Mouse (Mus musculus): ENCODE results near the gene Zg16. TPM values are rescaled to one million over a fixed set of nuclear protein-coding genes. Genes with fewer than 3 reads are reported as not detected.
"Not testable (repeated sequence)": the region's sequence is repeated elsewhere in the genome, so short reads cannot be mapped to it uniquely, and the experiment has no call there.

Zg16 gene
- total RNA-seq (2022) = not detected

- DNase-seq = not testable (repeated sequence)
These were observed at the start of gene Zg16 for GRCm38 (mm10) chr7:127087278-127088010. Gene Zg16, minus strand, starts transcription at chr7:127087328.

DNA sequence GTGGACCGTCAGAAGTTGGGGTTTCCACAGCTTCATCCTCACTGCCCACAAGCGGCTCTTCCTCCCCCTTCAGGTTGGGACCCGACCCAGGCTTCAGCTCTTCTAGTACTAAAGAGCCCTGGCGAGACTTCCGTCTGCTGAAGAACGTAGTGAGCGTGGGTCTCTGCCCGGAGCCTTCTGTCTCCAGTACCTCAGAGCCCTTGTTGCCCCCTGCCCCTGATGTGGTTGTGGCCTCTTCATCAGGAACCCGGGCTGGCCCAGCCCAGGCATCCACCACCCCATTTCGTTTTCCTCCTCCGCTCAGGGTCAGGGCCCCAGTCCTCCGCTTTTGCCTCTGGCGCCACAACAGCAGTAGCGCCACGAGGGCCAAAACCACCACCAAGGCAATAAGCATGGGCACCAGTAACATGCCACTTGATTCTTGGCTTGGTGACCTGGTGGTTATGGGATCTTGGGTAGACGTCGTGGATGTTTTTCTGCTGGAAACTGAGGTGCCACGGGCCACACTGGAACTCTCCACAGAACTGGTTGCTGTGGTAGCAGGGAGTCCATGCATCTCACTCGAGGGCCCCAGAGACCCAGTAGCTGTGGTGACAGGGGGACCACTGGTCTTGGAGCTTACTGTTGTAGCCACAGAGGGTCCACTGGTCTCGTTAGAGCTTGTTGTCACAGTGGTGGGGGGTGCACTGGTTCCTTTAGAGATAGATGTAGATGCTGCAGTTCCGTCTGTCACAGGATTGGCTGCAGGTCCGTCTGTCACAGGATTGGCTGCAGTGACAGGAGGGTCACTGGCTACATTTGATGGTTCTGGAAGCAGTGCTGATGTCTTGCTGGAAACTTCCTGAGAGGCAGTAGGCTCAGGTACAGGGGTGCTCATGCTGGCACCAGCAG, 49.3 kb upstream of the Zg16 start:
- DNase-seq = no peak

DNA sequence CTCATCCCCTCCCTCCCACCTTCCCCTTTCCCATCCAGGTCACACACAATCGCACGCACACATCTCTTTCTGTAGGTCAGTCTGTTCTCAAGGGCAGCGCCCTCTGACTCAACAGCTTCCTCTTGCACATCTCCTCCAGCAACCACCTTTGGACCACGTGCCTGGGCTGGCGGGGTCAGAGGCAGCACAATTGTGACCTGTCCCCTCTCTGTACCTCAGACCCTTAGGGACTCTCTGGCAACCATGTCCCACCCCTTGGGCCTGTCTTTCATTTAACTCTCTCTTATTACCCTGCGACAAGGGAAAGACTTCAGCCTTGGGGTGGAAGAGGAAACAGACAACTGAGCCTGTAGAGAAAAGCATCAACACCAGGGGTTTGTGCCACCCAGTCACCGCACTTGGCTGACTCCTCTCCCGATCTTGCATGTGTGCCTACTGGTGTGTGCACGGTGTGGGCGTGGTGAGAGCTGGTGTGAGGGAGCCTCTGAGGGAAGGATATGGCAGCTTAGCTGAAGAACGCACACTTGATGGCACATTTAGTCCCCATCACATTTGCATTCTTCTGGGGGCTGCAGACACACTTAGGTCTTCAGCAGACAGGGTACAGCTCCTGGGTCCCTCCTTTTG, 47.8 kb upstream of the Zg16 start:
- DNase-seq = no peak

GRCm38 (mm10) chr7:127133125-127133524, 46.0 kb upstream of the Zg16 start:
- DNase-seq = no peak

DNA sequence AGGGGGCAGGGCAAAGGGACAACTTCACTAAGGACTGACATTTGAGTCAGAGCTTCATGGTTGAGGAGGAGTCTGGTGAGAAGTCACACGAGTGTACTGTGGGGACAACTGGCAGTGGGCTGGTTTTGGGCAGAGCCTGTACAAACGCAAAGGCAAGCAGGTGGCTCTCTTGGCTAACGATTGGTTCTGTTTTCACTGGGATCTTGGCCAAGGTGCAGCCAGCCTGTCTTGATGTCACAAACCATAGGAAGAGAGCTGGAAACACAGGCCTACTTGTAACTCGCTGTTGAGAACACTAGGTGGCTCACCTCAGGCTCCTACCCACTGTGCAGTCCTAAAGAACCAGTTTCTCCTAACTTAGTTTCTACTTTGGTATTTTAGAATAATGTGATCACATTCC, 42.5 kb upstream of the Zg16 start:
- DNase-seq = no peak

DNA sequence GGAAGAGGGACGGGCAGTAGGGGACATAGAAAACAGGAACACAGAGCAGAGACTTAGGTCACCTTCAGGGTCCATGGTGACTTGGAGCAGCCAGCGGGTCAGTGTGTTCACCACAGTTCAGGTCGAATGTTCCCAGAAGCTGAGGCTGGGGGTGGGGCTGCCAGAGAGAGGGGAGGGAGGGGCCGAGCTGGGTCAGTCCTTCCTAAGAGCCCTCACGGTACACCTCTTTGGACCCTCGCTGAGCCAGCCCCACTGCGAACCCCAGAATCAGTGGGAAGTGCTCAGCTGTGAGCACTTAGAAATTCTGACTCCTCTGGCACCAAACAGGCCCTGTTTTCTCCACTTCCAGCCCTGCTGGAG, 34.8 kb upstream of the Zg16 start, which contains the start of gene Qprt:
Gene Qprt (minus strand): TSS at position 316 of the 360 bp plus-strand sequence.
- DNase-seq = no peak

DNA sequence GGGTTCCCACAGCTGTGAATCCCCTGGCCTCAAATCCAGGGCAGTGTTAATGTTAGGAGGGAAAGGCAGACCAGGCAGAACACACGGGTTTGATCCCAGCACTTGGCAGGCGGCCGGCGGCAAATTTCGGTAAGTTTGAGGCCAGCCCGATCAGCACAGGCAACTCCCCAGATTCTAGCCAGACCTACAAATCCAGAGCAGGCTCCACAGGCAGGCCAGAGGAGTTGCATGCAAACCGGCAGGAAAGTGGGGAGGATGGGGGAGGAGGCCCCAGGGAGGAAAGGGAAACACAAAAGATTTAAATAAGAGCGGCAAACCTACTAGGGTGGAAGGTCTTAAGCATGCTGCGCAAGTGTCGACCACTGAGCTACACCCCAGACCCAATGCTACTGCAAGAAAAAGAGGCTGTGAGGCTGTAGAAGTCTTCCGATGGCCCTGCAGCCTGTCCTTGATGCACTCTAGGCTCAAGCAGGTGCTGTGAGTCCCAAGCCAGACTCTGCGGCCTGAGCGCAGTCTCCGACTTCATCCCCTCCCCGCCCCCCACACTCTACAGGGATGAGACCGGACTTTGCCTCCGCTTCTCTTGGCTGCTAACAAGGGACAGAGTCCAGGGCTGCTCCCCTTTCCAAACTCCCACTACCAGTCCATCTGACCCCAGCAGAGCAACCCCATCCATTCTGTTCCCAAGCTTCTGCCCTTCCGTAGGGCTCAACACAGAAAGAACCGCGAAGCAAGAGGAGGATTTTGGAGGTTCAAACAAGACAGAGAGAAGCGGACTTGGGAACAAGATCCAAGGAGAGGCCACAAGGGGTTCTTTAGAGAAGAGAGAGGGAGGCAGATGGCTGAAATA, 34.2 kb upstream of the Zg16 start:
- no peak for DNase-seq

DNA sequence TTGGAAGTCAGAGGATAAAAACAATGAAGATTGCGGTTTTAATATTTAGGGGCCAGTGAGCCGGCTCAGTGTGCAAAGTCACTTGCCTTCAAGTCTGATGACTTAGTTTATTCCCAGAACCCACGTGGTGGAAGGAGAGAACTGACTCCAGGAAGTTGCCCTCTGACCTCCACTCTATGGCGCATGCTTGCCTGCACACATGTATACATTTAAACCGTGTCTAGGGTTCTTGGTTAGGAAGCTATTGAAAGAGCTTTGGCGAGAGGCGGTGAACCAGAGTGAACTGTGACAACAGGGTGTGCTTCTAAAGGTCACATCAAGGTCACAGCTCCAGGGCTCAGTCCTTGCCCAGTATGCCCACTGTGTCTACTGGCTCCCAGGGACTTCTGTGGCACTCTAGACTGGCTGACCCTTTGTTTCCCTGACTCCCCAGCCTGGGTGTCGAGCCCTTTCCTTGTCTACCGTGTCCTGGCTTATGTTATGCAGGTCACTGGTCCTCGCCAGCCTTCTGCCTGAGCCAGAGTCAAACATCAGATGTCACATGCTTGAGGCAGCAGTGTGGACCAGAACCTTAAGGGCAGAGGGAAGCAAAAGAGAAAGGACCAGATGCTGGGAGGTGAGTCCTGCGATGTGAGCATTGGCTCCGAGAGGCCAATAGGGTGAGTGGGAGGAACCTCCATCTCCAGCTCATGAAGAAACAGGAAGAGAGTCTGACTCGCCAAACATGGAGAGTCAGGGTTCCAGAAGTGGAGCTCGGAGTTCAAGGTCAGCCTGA, 31.7 kb upstream of the Zg16 start:
- DNase-seq = no peak

DNA sequence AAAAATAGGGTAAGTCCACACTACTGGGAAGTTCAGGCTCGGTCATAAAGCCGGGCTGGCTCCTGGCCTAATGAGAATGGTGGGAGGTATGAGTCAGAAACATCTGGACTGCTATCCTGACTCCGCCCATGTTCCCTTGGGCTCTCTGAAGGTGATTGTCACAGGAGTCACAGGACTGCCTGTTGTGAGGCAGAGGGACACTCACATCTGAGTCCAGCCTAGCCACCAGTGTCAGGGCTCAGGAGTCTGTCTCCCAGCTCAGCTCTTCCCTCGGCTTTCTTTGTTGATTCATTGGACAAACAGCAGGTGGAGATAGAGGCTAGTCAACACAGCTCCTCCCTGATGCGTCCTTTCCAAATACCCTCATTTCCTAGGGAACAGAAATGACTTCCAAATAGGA, 30.8 kb upstream of the Zg16 start:
- peak; percentile 27 for DNase-seq

GRCm38 (mm10) chr7:127116331-127116935, 29.3 kb upstream of the Zg16 start:
- DNase-seq = no peak

DNA sequence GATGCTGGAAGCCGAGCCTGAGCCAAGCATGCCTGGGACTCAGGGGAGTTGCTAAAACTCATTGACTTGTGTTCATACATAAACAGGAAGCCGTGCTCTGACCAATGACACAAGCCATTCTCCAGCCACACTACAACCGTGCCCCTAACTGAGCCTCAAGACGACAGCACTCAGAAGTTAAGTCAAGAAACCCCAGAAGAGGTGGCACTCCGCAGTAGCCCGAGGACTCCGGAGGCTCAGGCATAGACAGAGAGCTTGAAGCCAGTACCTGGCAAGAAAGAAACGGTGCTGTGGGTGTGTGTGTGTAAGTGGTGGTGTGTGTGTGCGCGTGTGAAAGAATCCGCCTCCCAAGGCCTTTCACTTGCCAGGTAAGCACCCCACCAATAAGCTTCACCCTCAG, 27.8 kb upstream of the Zg16 start:
- no peak for DNase-seq

GRCm38 (mm10) chr7:127113614-127114259, 26.6 kb upstream of the Zg16 start:
- no peak for DNase-seq

DNA sequence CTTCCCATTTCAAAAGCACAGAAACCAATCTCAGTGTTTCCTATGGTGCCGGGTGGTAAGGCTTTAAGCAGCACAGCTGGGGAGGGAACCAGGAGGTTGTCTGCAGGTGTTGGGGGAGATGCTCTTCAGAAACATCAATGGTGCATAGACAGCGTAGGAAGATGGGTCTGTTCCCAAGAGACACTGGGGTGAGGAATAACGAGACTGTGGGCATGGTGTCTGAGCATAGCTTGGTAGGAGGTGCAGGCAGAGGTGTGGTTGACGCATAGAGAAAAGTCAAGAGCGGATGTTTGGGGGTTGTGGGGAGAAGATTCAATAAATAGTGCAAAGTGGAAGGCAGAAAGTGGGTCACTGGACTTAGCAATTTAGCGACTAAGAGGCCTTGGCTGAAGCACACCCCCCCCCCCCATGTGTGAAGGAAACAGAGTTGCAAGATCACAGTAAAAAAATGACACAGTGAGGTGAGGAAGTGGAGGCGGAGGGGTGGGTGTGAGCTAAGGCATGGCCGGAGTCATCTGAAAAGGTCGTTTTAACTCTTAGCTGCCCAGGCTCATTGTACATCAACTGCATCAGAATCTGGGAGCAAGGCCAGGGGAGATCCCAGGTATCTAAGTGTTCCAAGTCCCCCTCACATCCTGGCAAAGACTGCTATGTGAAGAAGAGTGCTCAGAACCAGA, 25.9 kb upstream of the Zg16 start:
- DNase-seq = no peak

DNA sequence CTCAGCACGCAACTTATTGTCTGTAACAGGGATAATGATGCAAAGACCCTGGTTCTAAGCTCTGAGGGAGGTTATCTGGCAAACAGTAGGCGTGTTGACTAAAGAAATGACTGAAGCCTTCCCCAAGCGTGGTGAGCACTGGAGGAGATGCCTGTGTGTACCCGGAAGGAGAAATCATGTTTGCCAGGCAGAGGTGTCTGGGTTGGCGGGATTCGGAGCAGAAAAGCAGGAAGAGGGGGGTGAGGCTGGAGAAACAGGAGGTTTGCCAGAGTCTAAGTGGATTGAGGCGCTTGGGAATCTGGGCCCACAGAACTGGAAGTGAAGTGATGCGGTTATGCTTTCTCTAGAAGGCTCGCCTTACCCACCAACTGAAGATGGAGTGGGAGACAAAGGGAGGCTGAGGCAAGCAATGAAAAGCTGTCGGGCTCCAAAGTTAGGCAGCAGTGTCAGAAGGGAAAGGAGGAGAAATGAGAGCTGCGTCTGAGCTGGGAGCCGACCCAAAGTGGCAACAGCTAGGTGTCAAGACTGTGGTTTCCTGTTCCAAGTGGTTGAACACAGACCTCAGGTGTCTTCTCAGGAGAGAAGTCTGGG, 25.2 kb upstream of the Zg16 start:
- DNase-seq = no peak

- no peak for DNase-seq
These were observed 24.3 kb upstream of the Zg16 start for GRCm38 (mm10) chr7:127111461-127111860.

GRCm38 (mm10) chr7:127110239-127111007, 23.3 kb upstream of the Zg16 start:
- DNase-seq = no peak

GRCm38 (mm10) chr7:127105551-127105950, 18.4 kb upstream of the Zg16 start:
- DNase-seq = no peak

DNA sequence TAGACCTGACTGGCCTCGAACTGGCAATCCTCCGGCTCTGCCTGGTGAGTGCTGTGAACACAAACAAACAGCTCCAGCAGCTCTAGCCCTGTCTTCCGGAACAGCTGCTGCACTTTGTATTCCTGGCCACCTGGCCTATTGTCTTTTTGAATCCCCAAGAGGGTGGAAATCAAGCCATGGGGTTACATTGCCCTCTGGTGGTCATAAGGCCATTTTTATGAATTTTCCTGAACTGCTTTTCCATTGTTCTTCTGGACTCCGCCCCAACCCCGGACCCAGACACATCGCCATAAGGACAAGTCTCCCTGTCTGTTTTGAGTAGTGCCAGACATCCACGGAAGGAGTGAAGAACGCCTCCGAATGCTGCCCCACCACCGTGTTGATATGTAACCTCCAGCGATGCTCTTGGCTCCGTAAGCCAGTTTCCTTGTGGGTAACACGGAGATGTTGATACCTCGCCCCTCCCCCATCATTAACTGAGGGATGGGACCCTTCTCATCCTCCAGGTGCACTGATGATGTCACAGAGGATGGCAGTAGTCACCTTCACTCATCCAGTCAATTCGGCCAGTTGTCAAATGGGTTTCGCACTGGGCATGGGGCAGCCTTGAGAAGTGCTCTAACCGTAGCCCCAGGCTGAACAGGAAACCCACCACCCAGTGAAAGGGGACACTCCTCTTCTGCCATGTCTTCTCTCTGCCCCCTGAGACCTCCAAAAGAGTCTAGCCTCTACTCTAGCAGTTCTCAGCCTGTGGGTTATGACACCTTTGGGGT, 17.6 kb upstream of the Zg16 start:
- DNase-seq = peak; percentile 66

Measured in adrenal gland, adult 8-10 months (tissue).